Mouse (Mus musculus) ES-E14 (cell line): Measurements from ENCODE around the gene Brms1.

Experiments
- HCFC1 ChIP-seq: IDR thresholded peaks from 2 replicates; pipeline ENCODE4 v1.6.1; 2012; ENCODE audit warnings: low read length, inconsistent platforms, borderline replicate concordance; ENCODE audit not compliant: insufficient read depth
- MAFK ChIP-seq: IDR thresholded peaks from 2 replicates; pipeline ENCODE4 v1.6.1; 2014; ENCODE audit warnings: mild to moderate bottlenecking, low read depth, low read length, inconsistent platforms; ENCODE audit not compliant: insufficient read depth
- ZC3H11A ChIP-seq: IDR thresholded peaks from 2 replicates; pipeline ENCODE4 v1.6.1; 2012; ENCODE audit warnings: low read depth, mild to moderate bottlenecking, inconsistent platforms, low read length, borderline replicate concordance
- ZNF384 ChIP-seq: IDR thresholded peaks from 2 replicates; pipeline ENCODE4 v1.6.1; 2012; ENCODE audit warnings: low read depth, low read length, inconsistent platforms

GRCm38 (mm10) chr19:5065104-5065503, 23.9 kb downstream of the Brms1 start:
- TF ChIP-seq ZC3H11A (no peak), ZNF384 (no peak), MAFK (no peak), HCFC1 (no peak)
